In the genomic region with DNA sequence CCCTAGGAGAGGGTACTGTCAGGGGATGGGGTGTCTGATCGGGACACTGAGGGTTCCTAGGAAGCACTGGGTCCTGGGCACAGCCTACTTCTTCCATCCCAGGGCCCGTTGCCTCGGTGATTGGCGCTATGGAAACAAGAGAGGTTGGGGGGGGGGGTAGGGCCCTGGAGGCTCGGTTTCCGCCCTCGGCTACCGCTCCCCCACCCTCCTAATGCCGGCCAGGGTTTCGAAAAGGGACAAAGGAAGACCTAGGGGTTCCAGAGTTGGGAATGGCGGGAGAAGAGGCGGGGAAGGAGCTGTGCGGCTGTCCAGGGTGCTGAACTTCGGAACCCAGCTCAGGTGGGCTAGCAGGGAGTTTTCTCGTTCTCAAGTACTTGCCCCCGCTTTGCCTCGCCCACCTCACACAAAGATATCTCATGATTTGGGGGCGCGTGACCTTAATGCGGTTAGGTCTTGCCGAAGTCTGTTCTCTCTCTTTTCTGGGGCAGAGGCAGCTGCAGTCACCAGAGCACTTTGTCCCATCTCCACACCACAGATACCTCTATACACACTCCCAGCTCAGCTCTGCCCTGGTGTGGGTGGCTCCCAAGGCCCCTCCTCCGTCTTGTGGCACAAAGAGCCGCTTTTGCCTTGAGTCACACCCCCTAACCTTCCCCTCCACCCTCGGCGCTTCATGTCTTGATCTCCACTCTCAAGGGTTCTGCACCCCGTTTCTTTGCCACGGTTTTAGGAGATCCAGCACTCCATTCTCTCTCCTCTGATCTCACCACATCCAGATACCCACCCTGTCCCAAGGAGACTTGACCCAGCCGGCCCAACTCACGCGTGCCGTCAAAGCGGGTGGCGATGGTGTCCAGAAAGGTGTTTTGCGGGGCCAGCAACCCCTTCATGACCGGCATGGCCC, we compare ENCODE assay signal across 9 mouse cellular contexts. TPM values are rescaled to one million over a fixed set of nuclear protein-coding genes. Genes with fewer than 3 reads are reported as not detected.
DNase-seq lines count a peak whose midpoint lies in the region; ATAC-seq lines count a peak whose summit lies in the region.
"Had no signal": no experiment of that assay in that cellular context is flagged by ENCODE, and none has a peak within 500 bp of the region (broad histone marks: within the 10 kb centered on the region; RNA-seq: fewer than 3 reads in every experiment).

No protein-coding gene starts in this region.

- H3K4me3 ChIP-seq in heart, embryonic 16.5 days (ENCODE audit: low read length) = peak overlapping the region; percentile 20
- H3K4me3 ChIP-seq in limb, embryonic 11.5 days (ENCODE audit: low read depth, low read length) = peak overlapping the region; percentile 8; the same call in 1 of the 2 replicates
- peak overlapping the region; percentile 60 for H3K4me3 ChIP-seq in midbrain, embryonic 13.5 days (replicated peaks)

- H3K9ac ChIP-seq in heart, embryonic 16.5 days (ENCODE audit: low read length) = no peak overlapping the region
- H3K9ac ChIP-seq in limb, embryonic 11.5 days (ENCODE audit: low read length) = no peak overlapping the region; the same call in 1 of the 2 replicates
- peak overlapping the region; percentile 77 for H3K9ac ChIP-seq in midbrain, embryonic 13.5 days (replicated peaks)

- 1% methylated on average over 35 of the region's 35 CpGs for WGBS in heart, embryonic 16.5 days
- 3% methylated on average over 33 of the region's 35 CpGs for WGBS in limb, embryonic 11.5 days
- under 1% methylated on average over 33 of the region's 35 CpGs for WGBS in midbrain, embryonic 13.5 days

- H3K4me1 ChIP-seq in heart, embryonic 16.5 days (ENCODE audit: control insufficient read depth, insufficient read depth, low read length) = peaks cover 10% of the 10 kb centered on the region; the same call in 1 of the 2 replicates
- peaks cover 6% of the 10 kb centered on the region; the same call in 1 of the 2 replicates for H3K4me1 ChIP-seq in limb, embryonic 11.5 days (ENCODE audit: control insufficient read depth, insufficient read depth, low read length)
- H3K4me1 ChIP-seq in midbrain, embryonic 13.5 days (replicated peaks) = peaks cover 30% of the 10 kb centered on the region

- peak; percentile 69 for DNase-seq in ovary, postnatal 36 days (ENCODE audit: low spot score)
- DNase-seq in ovary, adult 18-20 months (ENCODE audit: low spot score) = no peak
- peak; percentile 54 for DNase-seq in brain, adult 2 months (ENCODE audit: low read depth, low spot score)
- DNase-seq in limb, embryonic 11.5 days (ENCODE audit: low spot score) = peak; percentile 89
- DNase-seq in thymus, postnatal 36 days = peak; percentile 50 to 54
- DNase-seq in left cerebral cortex, adult 8-10 months (ENCODE audit: low spot score in 2 of 2) = no peak

- H3K27ac ChIP-seq in heart, embryonic 16.5 days (ENCODE audit: low read length) = no peak overlapping the region
- H3K27ac ChIP-seq in limb, embryonic 11.5 days (replicated peaks; ENCODE audit: low read depth, low read length) = no peak overlapping the region
- peak overlapping the region; percentile 66 for H3K27ac ChIP-seq in midbrain, embryonic 13.5 days

- no peak for ATAC-seq in heart, embryonic 16.5 days (replicated peaks; ENCODE audit: extremely low read depth, insufficient read depth, low FRiP score)
- no peak for ATAC-seq in limb, embryonic 11.5 days (ENCODE audit: insufficient number of reproducible peaks, low FRiP score, low TSS enrichment, low read depth)
- ATAC-seq in midbrain, embryonic 13.5 days = peak; percentile 71

- peaks cover 47% of the 10 kb centered on the region for H3K27me3 ChIP-seq in heart, embryonic 16.5 days (ENCODE audit: control insufficient read depth, insufficient read depth, low read length)
- H3K27me3 ChIP-seq in limb, embryonic 11.5 days (ENCODE audit: control insufficient read depth, insufficient read depth, low read length) = peaks cover 23% of the 10 kb centered on the region
- peaks cover 11% of the 10 kb centered on the region; the same call in 1 of the 2 replicates for H3K27me3 ChIP-seq in midbrain, embryonic 13.5 days

- no peaks in the 10 kb centered on the region for H3K9me3 ChIP-seq in heart, embryonic 16.5 days (replicated peaks; ENCODE audit: control insufficient read depth, low read length)
- H3K9me3 ChIP-seq in limb, embryonic 11.5 days (ENCODE audit: control insufficient read depth, low read length) = no peaks in the 10 kb centered on the region
- H3K9me3 ChIP-seq in midbrain, embryonic 13.5 days = no peaks in the 10 kb centered on the region

- no peaks in the 10 kb centered on the region for H3K36me3 ChIP-seq in heart, embryonic 16.5 days (ENCODE audit: control insufficient read depth, insufficient read depth)
- H3K36me3 ChIP-seq in limb, embryonic 11.5 days (ENCODE audit: control insufficient read depth, insufficient read depth, low read length) = no peaks in the 10 kb centered on the region
- H3K36me3 ChIP-seq in midbrain, embryonic 13.5 days = peaks cover 25% of the 10 kb centered on the region

- peak overlapping the region; percentile 59 for H3K4me2 ChIP-seq in heart, embryonic 16.5 days (ENCODE audit: low read depth, low read length)
- H3K4me2 ChIP-seq in limb, embryonic 11.5 days (ENCODE audit: low read depth, severe bottlenecking) = peak overlapping the region; percentile 44; the same call in 1 of the 2 replicates
- peak overlapping the region; percentile 80 for H3K4me2 ChIP-seq in midbrain, embryonic 13.5 days (replicated peaks)

RNA-seq across cellular contexts. Expression of gene Kcnh4, which starts 0.8 kb away (rescaled TPM):
- polyA plus RNA-seq in heart, embryonic 16.5 days (2015; fragmentation: Nextera tagmentation; extraction: Ambion mirVana) = not detected in 2 replicates
- polyA plus RNA-seq in limb, embryonic 11.5 days (2014; fragmentation: Nextera tagmentation; extraction: Ambion mirVana) = not detected in 2 replicates
- 8.4 and 8.5 TPM in 2 replicates for polyA plus RNA-seq in midbrain, embryonic 13.5 days (2015; fragmentation: Nextera tagmentation; extraction: Ambion mirVana)
- total RNA-seq in left cerebral cortex, adult 8-10 months (2022) = 10 to 100 TPM; 18.4 to 20.2 (median 18.7) TPM

RNA-seq across cellular contexts. Expression of gene Hcrt, which starts 3.8 kb away (rescaled TPM):
- polyA plus RNA-seq in heart, embryonic 16.5 days (2015; fragmentation: Nextera tagmentation; extraction: Ambion mirVana) = not detected in 2 replicates
- not detected in 2 replicates for polyA plus RNA-seq in limb, embryonic 11.5 days (2014; fragmentation: Nextera tagmentation; extraction: Ambion mirVana)
- polyA plus RNA-seq in midbrain, embryonic 13.5 days (2015; fragmentation: Nextera tagmentation; extraction: Ambion mirVana) = 0.30 TPM in 1 of 2 replicates, not detected in the other
- not detected for total RNA-seq in left cerebral cortex, adult 8-10 months (2022)
- total RNA-seq: neutrophil, adult 5-6 weeks had no signal

RNA-seq across cellular contexts. Expression of gene Ghdc, which starts 11.8 kb away (rescaled TPM):
- 7.1 and 7.7 TPM in 2 replicates for polyA plus RNA-seq in heart, embryonic 16.5 days (2015; fragmentation: Nextera tagmentation; extraction: Ambion mirVana)
- polyA plus RNA-seq in limb, embryonic 11.5 days (2014; fragmentation: Nextera tagmentation; extraction: Ambion mirVana) = 2.6 and 2.8 TPM in 2 replicates
- 2.9 and 4.0 TPM in 2 replicates for polyA plus RNA-seq in midbrain, embryonic 13.5 days (2015; fragmentation: Nextera tagmentation; extraction: Ambion mirVana)
- 1 to 10 TPM; 6.6 to 9.2 (median 8.0) TPM for total RNA-seq in left cerebral cortex, adult 8-10 months (2022)

RNA-seq across cellular contexts. Expression of gene Rab5c, which starts 20.9 kb away (rescaled TPM):
- polyA plus RNA-seq in heart, embryonic 16.5 days (2015; fragmentation: Nextera tagmentation; extraction: Ambion mirVana) = 17.9 and 19.9 TPM in 2 replicates
- polyA plus RNA-seq in limb, embryonic 11.5 days (2014; fragmentation: Nextera tagmentation; extraction: Ambion mirVana) = 45.8 and 68.7 TPM in 2 replicates
- 27.4 and 29.5 TPM in 2 replicates for polyA plus RNA-seq in midbrain, embryonic 13.5 days (2015; fragmentation: Nextera tagmentation; extraction: Ambion mirVana)
- 100 to 1,000 TPM; 148 to 157 (median 154) TPM for total RNA-seq in left cerebral cortex, adult 8-10 months (2022)

RNA-seq across cellular contexts. Expression of gene Hspb9, which starts 45.3 kb away (rescaled TPM):
- 0.24 TPM in 1 of 2 replicates, not detected in the other for polyA plus RNA-seq in heart, embryonic 16.5 days (2015; fragmentation: Nextera tagmentation; extraction: Ambion mirVana)
- 0.24 and 0.41 TPM in 2 replicates for polyA plus RNA-seq in limb, embryonic 11.5 days (2014; fragmentation: Nextera tagmentation; extraction: Ambion mirVana)
- 0.26 TPM in 1 of 2 replicates, not detected in the other for polyA plus RNA-seq in midbrain, embryonic 13.5 days (2015; fragmentation: Nextera tagmentation; extraction: Ambion mirVana)
- not detected for total RNA-seq in left cerebral cortex, adult 8-10 months (2022)
- total RNA-seq: neutrophil, adult 5-6 weeks had no signal

Comparison
In these comparisons a context has a peak if more than half of its experiments do, and no peak if none do; other contexts are left out.
1. DNase-seq: peak in ovary, postnatal 36 days (single experiment), brain, adult 2 months (single experiment), limb, embryonic 11.5 days (single experiment) and thymus, postnatal 36 days (2 of 2); none in ovary, adult 18-20 months (single experiment) and left cerebral cortex, adult 8-10 months (0 of 2).
2. H3K4me3 ChIP-seq: peak in every context shown above with its lines; median percentile 60 in midbrain, embryonic 13.5 days; 20 in heart, embryonic 16.5 days; 8 in limb, embryonic 11.5 days.
3. Peak in every context shown above with its lines, with median percentiles within 50 percentile points of each other: H3K4me2 ChIP-seq.